Mouse (Mus musculus) megakaryocyte, embryonic 14.5 days (primary cell): ENCODE data around the gene Rnf144b. TPM values are rescaled to one million over a fixed set of nuclear protein-coding genes. Genes with fewer than 3 reads are reported as not detected.

Experiments used
- H3K27me3 ChIP-seq: replicated peaks from 2 replicates; pipeline ENCODE3; 2012; ENCODE audit warnings: inconsistent platforms
- H3K36me3 ChIP-seq: replicated peaks from 2 replicates; pipeline ENCODE3; 2012; ENCODE audit warnings: low read length, inconsistent platforms, mixed read lengths
- H3K4me1 ChIP-seq: 2 replicates; pipeline ENCODE4 v1.6.1; 2012; ENCODE audit warnings: inconsistent platforms
- H3K4me3 ChIP-seq: replicated peaks from 2 replicates; pipeline ENCODE3; 2012; ENCODE audit warnings: moderate library complexity, mild to moderate bottlenecking, inconsistent platforms
- H3K9me3 ChIP-seq: 2 replicates; pipeline ENCODE4 v1.6.1; 2012; ENCODE audit warnings: inconsistent platforms
- FLI1 ChIP-seq: IDR thresholded peaks from 2 replicates; pipeline ENCODE4 v1.6.1; 2012; ENCODE audit warnings: low read length, inconsistent platforms, mixed read lengths
- GATA1 ChIP-seq: IDR thresholded peaks from 3 replicates; pipeline ENCODE4 v1.6.1; 2012; ENCODE audit warnings: mixed read lengths, low read length, inconsistent platforms, borderline replicate concordance
- polyA plus RNA-seq: library from polyadenylated mRNA; stranded (reverse); fragments of >175 nt; gene quantifications from 2 replicates; pipeline ENCODE4 v1.2.3, GENCODE M21; 2012; ENCODE audit warnings: low replicate concordance; ENCODE audit not compliant: insufficient read depth

Gene Rnf144b
- polyA plus RNA-seq, 1 experiment, result 0.29 TPM

DNA sequence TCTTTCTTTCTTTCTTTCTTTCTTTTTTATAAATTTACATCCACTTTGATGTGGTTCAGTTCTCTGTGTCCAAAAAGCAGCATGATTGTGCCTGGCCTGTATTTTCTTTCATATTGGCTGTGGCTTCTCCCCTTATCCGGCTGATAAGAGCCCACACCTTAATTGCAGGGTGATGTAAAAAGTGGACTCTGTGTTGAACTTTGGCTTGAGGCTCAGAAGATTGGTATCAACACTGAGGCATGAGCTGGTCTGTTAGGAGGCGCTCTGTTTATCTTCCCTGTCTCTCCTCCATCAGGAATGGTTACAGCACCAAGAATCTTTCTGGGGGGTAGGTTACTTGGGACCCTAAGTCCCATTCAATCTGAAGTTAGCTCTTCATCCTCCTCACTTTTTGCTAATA, 69.7 kb downstream of the Rnf144b start:
- TF ChIP-seq FLI1 (no peak), GATA1 (no peak)
- Histone ChIP-seq H3K4me1 (peaks cover 32% of the 10 kb centered on the region), H3K27me3 (peaks cover 34% of the 10 kb centered on the region), H3K36me3 (no peaks in the 10 kb centered on the region), H3K9me3 (peaks cover 7% of the 10 kb centered on the region), H3K4me3 (no peak overlapping the region)

DNA sequence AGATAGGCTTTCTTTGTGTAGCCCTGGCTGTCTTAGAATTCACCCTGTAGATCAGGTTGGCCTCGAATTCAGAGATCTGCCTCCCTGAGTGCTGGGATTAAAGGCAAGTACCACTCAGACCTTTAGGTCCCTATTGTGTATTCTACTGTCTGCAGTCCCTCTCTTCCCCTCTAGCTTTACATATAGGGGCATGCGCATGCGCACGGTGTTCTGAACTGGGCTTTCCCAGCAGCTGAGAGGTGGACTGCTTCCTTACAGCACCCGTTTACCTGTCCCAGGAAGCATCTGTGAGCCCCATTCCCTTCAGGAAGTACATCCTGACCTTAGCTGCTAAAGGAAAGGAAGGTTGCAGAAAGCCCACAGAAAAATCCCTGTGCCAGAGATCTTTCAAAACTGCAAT, 70.3 kb downstream of the Rnf144b start:
- Histone ChIP-seq H3K4me3 (no peak overlapping the region), H3K36me3 (no peaks in the 10 kb centered on the region), H3K4me1 (peaks cover 38% of the 10 kb centered on the region), H3K27me3 (peaks cover 34% of the 10 kb centered on the region), H3K9me3 (peaks cover 7% of the 10 kb centered on the region)
- TF ChIP-seq FLI1, result no peak
- no peak for TF ChIP-seq GATA1

DNA sequence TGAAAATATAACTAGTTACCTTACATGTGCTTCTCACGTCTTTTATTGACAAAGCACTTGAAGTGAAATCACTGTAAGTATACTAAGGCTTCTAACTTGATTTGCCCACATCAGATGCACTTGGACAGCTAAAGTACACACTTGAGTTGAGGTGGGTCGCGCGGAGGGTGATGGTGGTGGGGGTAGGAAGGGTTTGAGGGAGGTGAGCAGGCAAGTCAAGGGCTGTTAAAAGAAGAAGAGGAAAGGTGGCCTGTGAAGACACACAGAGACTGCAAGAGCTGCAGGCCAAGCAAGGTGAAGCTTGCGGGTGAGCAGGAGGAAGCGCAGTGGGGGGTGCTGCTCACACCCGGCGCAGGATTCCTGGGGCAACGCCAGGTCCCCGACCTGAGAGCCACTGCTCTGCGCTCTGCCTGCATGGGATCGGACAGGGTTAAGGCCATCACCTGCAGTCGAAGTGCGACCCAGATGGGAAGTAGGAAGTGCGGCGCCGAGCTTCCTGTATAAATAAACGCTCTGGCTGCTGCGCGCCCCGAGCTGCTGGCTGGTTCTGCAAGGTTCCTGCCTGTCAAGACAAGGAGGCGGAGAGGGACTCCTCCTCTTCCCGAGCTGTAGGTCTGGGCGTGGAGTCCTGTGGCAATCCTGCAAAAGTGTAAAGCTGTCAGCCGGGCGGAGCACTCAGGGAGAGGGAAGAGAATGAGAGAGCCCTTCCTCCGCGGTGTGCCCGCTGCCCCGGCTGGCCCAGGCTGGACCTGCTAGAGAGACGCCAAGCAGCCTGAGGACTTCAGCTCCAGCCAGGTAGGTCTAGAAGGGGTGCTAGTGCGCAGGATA, 71.1 kb downstream of the Rnf144b start:
- H3K36me3 ChIP-seq, result no peaks in the 10 kb centered on the region
- peaks cover 39% of the 10 kb centered on the region for H3K4me1 ChIP-seq
- peaks cover 32% of the 10 kb centered on the region for H3K27me3 ChIP-seq
- no peak for TF ChIP-seq GATA1
- TF ChIP-seq FLI1, result no peak
- peak overlapping the region; percentile 94 for H3K4me3 ChIP-seq
- peaks cover 7% of the 10 kb centered on the region for H3K9me3 ChIP-seq

DNA sequence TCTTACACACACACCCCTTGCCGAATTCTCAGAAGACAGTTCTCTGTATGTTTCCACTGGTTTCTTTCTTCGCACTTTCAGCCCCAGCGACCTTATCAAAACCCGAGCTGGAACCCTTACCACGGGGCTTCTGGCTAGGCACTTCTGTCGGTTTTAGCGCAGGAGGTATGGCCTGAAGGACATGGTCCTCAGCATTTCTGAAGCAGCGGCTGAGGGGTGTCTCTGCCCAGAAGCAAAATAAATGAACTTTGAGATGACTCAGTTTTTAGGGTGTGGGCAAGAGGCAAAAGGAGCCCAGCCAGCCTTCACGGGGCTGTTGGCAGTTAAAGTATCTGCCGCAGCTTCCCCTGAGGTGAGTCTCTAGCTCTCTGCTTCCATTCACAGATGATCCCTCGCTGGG, 72.2 kb downstream of the Rnf144b start:
- TF ChIP-seq GATA1, result no peak
- peaks cover 39% of the 10 kb centered on the region for H3K4me1 ChIP-seq
- peak overlapping the region; percentile 94 for H3K4me3 ChIP-seq
- peaks cover 32% of the 10 kb centered on the region for H3K27me3 ChIP-seq
- no peaks in the 10 kb centered on the region for H3K36me3 ChIP-seq
- peaks cover 7% of the 10 kb centered on the region for H3K9me3 ChIP-seq

DNA sequence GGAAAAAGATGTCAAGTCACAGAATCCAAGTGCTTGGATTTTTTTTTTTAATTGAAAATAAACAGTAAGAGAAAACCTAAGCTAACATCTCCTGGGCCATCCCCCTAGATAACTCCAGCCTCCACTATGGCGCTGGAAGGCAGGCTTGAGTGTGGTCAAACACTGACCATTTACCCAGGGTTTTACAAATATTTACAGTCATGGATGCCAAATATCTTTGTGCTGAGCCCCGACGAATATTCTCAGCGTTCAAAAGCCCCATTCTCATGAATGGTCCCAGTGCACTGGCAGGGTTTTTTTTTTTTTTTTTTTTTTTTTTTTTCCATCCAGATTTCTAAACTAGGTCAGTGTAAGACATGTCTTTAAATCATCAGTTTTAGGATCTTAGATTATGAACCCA, 73.0 kb downstream of the Rnf144b start:
- TF ChIP-seq GATA1 (no peak), FLI1 (no peak)
- peaks cover 30% of the 10 kb centered on the region for H3K27me3 ChIP-seq
- H3K4me3 ChIP-seq, result peak overlapping the region; percentile 94
- H3K9me3 ChIP-seq, result peaks cover 7% of the 10 kb centered on the region
- H3K4me1 ChIP-seq, result peaks cover 39% of the 10 kb centered on the region
- H3K36me3 ChIP-seq, result no peaks in the 10 kb centered on the region

DNA sequence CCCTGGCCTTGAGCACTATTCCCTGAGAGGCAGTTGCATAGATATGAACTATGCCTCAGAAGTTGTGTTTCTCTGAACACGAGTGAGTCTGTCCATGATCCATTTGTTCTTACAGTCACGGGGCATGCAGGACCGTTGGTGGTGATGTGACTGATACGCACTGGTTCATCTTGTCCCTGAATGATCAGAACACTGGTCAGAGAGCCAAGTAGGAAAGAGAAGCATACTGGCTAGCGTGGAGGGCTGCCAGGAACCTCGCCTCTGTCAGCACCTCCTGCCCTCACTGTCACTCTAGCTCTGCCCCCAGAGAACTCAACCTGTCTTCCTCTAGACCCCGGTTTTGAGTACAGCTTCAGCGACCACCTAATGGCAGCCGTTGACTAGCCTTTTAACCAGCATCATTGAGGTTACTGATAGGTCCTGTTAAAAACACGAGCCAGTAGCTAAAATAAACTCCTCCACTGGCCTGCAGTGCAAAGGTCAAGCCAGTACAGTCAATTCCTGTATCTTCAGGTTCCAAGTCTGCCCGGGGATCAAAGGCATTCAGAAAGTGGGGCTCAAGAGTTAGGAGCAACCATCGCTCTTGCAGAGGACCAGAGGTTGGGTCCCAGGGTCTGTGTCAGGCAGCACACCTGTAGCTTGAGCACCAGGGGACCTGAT, 77.7 kb downstream of the Rnf144b start:
- Histone ChIP-seq H3K4me1 (peaks cover 19% of the 10 kb centered on the region), H3K36me3 (no peaks in the 10 kb centered on the region), H3K27me3 (peaks cover 5% of the 10 kb centered on the region), H3K9me3 (no peaks in the 10 kb centered on the region), H3K4me3 (no peak overlapping the region)
- TF ChIP-seq GATA1 (no peak), FLI1 (no peak)

DNA sequence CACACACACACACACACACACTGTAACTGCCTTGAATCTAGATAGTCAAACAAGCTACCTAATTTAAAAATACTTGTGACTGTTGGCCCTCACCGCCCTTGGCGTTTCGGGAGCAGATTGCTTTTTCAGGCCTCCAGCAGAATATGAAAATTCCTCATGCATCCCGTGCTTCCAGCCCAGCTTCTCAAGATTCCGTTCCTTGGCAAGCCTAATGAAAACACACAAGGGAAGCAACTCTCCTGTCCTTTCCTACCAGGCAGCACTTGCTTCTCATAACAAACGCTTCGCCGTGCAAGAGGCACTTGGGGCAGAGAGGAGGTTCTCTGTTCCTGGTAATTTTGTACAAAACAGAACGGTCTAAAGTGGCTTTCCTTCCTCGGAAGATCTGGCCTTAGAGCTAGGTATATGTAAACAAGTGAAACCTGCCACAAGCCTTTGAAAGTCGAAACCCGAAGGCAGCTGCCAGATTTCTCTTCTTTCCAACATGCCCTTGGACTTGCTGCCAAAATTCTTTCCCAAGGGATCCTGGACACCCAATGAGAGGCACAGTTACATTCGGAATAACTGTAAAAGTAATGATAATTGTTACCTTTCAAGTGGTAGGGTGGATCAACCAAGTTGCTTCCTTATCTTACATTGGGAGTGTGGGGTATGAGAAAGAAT, 79.6 kb downstream of the Rnf144b start:
- Histone ChIP-seq H3K9me3 (peaks cover 9% of the 10 kb centered on the region), H3K36me3 (peaks cover 8% of the 10 kb centered on the region), H3K4me3 (no peak overlapping the region), H3K27me3 (no peaks in the 10 kb centered on the region), H3K4me1 (peaks cover 11% of the 10 kb centered on the region)
- no peak for TF ChIP-seq FLI1
- no peak for TF ChIP-seq GATA1

DNA sequence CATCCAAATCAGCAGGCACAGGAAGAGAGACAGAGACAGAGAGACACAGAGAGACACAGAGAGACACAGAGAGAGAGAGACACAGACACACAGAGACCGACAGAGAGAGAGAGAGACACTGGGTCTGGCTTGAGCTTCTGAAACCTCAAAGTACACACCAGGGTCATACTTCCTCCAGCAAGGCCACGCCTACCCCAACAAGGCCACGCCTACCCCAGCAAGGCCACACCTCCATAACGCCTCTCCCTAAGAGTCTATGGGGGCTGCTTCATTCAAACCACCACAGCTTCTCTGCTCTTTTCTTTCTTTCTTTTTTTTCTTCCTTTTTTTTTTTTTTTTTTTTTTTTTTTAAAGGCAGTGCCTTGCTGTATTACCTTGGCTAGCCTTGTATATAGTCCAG, 88.0 kb downstream of the Rnf144b start:
- Histone ChIP-seq H3K9me3 (peaks cover 19% of the 10 kb centered on the region), H3K4me3 (no peak overlapping the region), H3K36me3 (peaks cover 38% of the 10 kb centered on the region), H3K27me3 (no peaks in the 10 kb centered on the region), H3K4me1 (peaks cover 10% of the 10 kb centered on the region)
- TF ChIP-seq GATA1, result no peak
- no peak for TF ChIP-seq FLI1

DNA sequence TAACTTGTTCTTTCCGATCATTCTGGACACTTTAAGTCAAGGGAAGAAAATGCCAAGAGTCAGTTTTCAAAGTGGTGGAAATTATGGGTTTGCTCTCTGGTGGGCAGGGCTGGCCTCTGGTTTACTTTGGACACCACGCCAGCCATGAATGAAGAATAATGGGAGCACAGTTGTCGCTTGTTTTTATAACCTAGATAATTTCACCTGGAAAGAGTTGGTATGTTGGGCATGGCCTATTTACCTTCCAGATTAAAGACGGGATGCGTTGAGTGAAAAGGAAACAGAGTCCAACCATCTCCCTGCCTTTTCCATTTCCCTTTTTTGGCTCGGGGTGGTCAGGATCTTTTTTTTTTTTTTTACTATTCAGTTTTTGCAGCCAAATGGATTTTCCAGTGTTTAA, 88.5 kb downstream of the Rnf144b start:
- H3K4me1 ChIP-seq, result peaks cover 13% of the 10 kb centered on the region
- peaks cover 38% of the 10 kb centered on the region for H3K36me3 ChIP-seq
- peaks cover 19% of the 10 kb centered on the region for H3K9me3 ChIP-seq
- no peaks in the 10 kb centered on the region for H3K27me3 ChIP-seq
- H3K4me3 ChIP-seq, result no peak overlapping the region
- no peak for TF ChIP-seq FLI1
- TF ChIP-seq GATA1, result no peak

DNA sequence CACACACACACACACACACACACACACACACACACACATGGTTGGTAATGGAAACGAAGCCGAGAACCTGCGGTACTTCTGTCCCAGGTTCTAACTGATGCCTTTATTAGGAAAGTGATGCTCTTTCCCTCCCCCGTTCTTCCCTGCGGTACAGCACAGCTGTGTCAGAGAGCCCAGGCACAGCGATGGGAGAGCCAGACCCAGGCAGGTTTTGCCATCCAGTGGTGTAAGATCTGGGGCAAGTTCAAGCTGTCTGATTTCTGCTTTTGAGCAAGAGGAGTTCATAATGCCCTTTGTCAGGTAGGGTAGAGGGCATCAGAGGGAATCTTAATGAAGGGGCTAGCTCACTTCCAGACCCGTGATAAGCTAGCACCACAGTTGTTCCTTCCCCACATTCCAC, 89.1 kb downstream of the Rnf144b start:
- Histone ChIP-seq H3K36me3 (peaks cover 35% of the 10 kb centered on the region), H3K4me1 (peaks cover 17% of the 10 kb centered on the region), H3K27me3 (no peaks in the 10 kb centered on the region), H3K4me3 (no peak overlapping the region), H3K9me3 (peaks cover 15% of the 10 kb centered on the region)
- TF ChIP-seq GATA1 (no peak), FLI1 (no peak)
